Mouse (Mus musculus): ENCODE data around the gene Dazap2.
"Not testable (repeated sequence)": the region's sequence is repeated elsewhere in the genome, so short reads cannot be mapped to it uniquely, and the experiment has no call there.

Gene Dazap2

DNA sequence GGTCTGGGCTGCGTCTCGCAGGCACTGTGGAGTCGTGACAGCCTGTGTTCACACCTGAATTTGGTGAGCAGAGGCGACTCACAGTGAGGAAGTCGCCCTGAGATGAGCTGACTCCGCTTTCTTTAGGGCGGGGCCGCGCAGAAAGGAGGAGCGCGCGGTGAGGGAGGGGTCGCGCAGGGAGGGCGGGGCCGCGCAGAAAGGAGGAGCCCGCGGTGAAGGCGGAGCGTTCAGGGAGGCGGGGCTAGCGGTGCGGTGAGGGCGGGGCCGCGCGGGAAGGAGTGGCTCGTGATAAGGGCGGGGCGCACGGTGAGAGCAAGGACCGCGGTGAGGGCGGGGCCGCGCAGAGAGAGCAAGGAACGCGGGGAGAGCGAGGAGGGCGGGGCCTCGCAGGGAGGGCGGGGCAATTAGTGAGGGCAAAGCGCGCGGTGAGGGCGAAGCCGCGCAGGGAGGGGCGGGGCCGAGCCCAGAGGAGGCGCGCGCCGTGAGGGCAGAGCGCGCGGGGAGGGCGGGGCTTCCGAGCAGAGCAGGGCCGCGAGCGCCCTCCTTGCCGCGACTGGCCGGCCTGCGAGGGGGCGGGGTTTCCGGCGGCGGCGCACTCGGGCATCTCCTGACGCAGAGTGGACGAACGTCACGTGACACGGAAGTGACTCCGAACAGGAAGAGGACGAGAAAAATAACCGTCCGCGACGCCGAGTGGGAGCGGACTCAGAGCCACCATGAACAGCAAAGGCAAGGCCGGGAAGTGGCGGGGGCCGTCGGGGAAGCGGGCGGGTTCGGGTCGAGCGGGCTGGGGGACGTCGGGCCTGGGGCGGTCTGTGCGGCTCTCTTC lies at the start of gene Dazap2:
Gene Dazap2 (plus strand): TSS at position 354 of the 829 bp plus-strand sequence.
- in situ Hi-C loops (cut with MseI, MboI) = no loop called here

DNA sequence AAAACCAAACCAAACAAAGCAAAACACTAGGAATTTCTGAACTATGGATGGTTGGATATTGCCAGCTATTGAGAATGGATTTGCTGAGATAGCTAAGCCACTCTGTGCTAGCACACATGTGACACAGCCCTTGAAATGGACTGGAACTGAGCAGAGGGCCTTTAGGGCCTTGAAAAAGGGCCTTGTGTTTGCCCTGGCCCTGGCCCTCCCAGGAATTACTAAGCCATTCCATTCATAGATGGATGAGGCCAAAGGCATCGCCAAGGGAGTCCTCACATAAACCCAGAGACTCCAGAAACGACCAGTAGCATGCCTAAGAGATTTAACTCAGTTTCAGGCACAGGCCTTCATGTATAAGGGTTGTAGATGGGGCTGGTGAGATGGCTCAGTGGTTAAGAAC lies 48.6 kb upstream of the Dazap2 start:
- in situ Hi-C loops (cut with MseI, MboI) = no loop called here

DNA sequence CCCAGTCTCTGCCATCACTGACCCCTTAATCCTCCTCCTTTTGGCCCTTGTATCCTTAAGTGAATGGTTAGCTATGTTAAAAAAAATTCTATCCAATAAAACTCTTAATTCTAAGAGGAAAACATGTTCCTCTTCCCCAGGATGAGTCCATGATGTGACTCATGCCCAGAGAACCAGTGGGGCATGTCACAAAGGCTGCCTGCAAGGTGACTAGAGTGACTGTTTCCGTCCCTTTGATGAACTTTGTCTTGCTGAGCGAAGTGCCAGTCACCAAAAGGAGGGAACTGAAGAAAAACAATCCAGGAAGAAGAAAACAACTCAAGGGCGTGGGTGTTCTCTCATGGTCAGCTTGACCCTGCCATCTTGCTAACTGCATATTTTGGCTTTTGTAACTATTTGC lies 45.9 kb upstream of the Dazap2 start:
- in situ Hi-C loops (cut with MseI, MboI) = no loop called here

DNA sequence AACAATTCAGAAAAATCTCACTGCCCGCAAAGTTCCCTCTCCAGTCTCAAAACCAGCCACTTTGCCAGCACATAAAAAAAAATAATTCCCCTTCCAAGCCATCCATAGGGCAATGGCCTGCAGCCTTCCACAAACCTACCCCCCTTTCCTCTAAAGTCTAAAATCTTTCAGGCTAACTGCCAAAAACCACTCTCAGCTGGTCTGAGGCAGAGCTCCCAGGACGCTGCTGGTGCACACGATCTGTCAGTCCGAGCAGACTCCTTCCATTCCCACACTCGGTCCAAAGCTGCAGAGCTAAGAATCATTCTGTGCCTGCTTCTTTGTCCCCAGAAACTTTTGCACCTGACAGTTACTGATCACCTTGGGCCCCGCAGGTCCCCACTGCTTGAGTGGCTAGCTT lies 41.2 kb upstream of the Dazap2 start:
- in situ Hi-C loops (cut with MseI, MboI) = no loop called here

DNA sequence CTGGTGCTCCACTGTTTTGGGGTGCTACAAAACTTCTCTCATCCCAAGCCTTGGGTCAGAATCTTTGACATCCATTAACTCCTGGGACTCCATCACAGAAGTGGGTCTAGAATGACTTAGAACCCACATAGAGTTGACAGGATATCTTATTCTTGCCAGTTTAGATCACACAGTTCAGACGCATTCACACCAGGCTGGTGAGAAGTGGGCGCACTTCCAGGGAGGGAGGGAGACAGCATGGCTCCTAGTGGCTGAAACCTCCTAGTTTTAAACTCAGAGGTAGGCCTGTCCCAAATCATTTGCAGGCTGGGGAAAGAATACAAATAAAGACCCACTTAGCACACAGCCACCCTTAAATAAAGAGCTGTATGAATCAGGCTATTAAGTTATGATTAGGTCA lies 40.8 kb upstream of the Dazap2 start:
- in situ Hi-C loops (cut with MseI, MboI) = no loop called here

DNA sequence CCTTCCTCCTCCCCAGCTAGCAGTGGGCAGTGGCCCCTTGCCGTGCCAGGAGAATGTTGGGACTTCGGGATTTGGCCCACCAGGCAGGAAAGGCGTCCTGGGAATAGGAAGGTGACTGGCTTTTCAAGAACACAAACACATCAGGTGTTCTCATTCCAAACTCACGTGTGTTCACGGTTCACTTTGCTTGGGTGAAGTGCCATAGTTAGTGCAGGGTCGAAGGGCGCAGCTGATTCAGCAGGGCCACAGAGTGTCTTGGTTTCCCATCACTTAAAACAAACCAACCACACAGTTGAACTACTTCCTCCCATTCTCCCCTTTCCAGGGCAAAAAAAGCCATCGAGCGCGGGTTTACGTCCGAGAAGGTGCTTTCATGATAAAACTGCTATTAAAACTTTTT lies 39.8 kb upstream of the Dazap2 start:
- in situ Hi-C loops (cut with MseI, MboI) = no loop called here

DNA sequence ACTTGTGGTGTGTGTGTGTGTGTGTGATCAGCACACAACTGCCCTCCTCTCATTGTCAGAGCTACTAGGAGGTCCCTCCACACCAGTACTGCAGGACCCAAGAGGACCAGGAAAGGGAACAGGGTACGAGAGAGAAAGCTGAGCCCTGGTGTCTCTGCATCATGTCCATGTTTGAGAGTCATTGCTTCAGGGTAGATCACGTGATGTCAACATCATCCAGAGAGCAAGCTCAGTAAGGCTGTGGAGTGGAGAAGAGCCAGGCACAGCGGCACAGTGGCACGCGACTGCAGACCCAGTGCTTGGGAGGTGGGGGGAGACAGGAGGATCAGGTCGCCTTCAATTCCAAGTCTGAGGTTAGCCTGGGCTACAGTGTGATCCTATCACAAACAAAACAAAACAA lies 38.8 kb upstream of the Dazap2 start:
- in situ Hi-C loops (cut with MseI, MboI) = no loop called here

DNA sequence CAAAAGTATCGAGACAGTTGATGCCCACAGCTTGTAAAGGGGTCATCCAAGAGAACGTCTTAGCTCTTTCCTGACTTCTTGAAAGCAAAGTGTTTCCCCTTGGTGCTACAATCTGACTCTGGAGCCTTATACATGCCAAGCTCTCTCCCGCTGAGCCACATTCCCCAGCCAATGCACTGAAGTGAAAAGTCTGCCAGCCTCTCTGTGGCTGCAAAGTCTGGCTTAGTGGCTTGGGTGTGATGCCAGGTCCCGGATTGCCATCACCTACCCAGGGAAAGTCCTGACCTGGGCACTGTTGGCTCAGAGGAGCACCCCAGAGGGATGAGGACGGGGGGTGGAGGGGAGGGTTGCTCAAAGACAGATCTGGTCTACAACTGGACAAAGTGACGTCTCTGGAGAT lies 38.3 kb upstream of the Dazap2 start:
- in situ Hi-C loops (cut with MseI, MboI) = no loop called here

DNA sequence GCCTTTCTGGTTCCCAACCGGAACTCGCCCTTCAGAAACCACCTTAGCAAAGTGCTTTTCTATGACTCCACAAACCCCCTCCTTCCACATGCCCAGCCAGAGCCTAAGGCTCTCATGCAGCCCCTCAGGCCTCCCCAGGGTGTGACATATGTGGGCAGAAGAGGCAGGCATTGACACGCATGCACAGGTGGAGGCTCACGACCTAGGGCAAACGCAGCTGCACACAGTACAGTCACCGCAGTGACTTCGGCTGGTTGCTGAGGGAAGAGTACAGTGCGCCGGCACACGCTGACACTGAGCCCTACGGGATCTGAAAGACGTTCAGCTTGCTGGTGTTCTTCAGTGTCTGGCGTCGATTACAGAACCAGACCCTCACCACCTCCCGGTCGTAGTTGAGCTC lies 37.2 kb upstream of the Dazap2 start:
- in situ Hi-C loops (cut with MseI, MboI) = no loop called here

DNA sequence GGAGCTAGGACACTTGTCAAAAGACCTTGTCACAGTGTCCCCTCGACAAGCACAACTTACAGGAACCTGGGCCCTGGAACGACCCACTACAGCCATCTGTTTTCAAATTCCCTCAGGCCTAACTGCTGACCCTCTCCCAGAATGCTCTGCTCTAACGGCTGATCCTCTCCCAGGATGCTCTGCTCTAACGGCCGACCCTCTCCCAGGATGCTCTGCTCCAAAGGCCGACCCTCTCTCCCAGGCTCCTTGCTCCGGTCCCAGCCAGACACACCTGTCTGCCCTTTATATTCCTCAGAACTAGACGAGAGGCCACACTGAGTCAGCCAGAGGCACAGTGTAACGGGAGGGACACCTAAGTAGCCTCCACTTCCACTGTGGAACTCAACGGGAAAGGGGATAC lies 35.0 kb upstream of the Dazap2 start:
- in situ Hi-C loops (cut with MseI, MboI) = no loop called here

DNA sequence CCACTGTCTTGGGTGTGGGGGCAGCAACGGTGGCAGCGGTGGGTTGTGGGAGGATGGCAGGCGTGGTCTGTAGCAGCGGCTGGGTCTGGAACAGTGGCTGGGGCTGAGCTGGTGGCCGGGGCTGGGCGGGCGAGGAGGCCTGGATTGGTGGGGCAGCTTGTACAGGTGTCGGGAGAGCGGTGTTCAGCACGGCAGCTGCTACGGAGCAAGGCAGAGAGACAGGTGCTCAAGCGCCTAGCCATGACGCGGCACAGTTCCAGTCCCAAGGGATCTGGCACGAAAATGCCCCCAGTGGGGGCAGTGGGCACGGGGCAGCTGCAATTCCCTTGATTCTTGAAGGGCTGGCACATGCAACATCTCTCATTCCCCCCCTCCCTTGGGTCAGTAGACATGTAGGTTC lies 29.2 kb upstream of the Dazap2 start:
- in situ Hi-C loops (cut with MseI, MboI) = no loop called here

DNA sequence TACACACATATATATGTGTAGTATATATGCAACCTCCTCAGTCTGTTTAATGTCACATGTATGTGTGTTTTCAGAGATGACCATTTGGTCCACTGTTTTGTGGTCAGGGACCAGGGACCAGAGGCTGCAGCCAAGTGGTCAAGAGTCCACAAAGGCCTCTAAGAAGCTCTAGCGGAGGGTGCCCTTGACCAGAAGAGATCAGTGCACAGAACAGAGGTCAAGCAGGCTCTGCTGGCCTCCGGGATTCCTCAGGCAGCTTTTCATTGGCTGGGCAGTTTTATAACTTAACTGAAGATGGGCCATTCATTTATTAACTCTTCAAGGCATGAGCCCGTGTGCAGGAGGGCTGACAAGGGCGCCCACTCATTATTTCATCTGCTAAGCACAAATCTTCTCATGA lies 28.0 kb upstream of the Dazap2 start:
- in situ Hi-C loops (cut with MseI, MboI) = no loop called here

DNA sequence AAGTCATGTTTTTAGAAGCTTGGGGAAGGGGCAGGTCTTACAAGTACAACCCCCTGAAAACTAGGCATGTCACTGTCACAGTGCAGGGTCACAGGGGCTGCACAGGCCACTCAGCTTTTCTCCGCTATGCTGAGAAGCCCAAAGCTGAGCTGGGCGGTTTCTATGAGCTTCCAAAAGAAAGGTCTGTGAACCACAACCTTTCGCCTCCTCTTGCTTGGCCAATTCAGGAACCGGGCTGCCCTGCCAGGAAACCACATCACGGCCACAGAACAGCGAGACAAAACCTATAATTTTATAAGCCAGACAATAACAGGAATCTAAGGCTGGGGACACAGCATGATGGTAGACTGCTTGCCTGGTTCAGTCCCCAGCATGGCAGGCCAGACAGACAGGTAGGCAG lies 26.9 kb upstream of the Dazap2 start:
- in situ Hi-C loops (cut with MseI, MboI) = no loop called here

DNA sequence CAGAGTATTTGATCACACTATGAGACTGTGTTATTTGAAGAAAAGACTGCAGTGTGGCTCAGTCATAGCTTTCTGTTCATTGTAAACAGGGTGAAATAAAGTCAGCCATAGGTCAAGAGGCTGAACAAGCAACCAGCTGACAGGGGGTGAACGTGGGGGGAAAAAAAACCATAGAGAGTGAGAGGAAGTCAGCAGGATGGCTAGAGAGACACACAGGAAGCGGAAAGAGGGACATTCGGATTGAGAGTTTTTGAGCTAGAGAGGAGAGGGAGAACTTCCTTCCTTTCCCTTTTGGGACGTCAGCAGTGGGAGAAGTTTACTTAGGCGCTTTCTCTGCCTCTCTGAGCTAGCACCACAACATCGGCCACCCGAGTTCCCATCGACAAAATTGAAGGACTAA lies 24.7 kb upstream of the Dazap2 start:
- in situ Hi-C loops (cut with MseI, MboI) = no loop called here

DNA sequence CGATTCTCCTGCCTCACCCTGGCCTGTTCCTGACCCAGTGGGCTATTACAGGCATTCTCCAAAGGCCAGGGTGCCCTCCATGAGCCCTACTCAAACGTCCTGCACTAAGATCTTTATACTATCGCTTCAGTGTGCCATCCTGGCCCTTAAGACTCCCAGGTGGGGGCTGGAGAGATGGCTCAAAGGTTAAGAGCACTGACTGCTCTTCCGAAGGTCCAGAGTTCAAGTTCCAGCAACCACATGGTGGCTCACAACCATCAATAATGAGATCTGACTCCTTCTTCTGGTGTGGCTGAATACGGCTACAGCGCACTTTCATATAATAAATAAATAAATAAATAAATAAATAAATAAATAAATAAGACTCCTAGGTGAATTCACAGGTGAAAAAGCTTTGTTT lies 22.3 kb upstream of the Dazap2 start:
- in situ Hi-C loops (cut with MseI, MboI) = no loop called here

DNA sequence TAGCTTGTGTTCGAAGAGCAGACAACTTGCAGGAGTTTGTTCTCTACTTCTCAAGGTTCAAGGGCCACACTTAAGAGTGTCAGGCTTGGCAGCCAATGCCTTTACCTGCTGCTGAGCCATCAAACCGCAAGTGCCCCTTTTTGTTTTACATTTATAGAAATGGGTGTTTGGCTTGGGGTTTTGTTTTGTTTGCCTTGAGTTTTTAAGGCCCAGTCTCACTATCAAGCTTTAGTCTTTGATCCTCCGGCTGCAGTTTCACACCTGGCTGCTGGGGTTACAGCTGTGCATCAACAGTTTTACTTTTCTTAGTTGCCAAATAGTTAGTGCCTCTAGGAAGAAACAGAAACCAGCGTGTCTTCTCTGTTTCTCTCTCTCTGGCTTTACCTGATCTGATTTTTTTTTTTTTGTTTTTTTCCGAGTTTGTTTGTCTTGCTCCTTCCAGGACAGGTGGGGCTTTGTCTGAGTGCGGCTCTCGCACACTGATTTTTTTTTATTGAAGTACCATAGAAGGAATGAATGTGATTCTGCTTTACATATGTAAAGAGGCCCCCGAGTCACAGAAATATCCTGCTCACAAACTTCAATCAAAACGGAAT lies 16.8 kb upstream of the Dazap2 start:
- in situ Hi-C loops (cut with MseI, MboI) = no loop called here

DNA sequence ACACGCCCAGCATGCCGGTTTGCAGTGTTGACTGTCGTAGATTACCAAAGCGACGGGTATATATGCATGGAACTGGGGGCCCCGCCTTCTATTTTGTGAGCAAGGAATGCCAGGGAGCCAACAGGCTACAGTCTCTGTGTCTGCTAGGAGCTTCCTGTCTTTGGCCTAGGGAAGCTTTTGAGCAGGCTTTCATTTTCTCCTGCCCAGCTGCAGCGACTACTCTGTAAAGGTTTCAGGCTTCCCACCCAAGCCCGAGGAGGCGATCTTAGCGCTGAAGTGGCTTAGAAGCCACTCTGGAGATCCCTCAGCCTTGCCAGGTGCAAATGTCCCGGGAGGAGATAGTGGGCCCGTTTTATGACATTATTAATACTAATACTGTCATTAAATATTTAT lies 16.3 kb upstream of the Dazap2 start:
- in situ Hi-C loops (cut with MseI, MboI) = no loop called here

DNA sequence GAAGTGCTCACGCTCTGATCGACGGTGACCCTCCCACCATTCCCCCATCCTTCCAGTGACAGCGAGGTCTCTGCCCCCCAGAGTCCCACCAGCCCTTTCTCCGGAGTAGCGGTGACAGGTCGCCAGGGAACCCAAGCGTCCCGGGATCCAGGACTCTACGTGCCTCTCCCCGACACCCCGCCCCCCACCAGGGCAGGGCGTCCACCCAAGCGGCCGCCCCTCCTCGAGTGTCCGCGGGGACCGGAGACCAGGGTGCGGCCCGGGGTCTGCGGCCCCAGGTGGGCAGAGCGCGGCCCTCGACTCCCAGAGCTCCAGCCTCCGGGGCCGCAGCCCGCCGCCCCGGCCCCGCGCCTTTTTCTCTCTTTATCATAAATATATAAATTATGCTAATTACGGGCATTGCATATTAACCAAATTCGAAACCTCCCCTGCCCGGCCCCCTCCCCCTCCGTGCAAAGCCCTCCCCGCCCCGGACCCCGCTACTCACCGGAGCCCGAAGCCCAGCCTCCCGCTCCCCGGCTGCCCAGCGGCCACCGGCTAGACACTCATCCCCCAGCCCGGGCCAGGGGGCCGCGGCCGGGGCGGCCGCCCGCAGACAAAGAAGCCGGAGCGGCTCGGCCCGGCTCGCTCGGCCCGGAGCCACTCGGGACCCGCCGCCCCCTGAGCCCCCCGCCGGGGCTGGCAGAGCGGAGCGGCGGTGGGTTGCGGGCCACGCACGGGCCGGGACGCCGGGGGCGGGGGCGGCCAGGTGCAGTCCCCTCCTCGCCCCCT lies 15.7 kb upstream of the Dazap2 start, which contains the start of gene Pou6f1:
Gene Pou6f1 (minus strand): TSS at position 709 of the 771 bp plus-strand sequence.
- in situ Hi-C loops (cut with MseI, MboI) = no loop called here

DNA sequence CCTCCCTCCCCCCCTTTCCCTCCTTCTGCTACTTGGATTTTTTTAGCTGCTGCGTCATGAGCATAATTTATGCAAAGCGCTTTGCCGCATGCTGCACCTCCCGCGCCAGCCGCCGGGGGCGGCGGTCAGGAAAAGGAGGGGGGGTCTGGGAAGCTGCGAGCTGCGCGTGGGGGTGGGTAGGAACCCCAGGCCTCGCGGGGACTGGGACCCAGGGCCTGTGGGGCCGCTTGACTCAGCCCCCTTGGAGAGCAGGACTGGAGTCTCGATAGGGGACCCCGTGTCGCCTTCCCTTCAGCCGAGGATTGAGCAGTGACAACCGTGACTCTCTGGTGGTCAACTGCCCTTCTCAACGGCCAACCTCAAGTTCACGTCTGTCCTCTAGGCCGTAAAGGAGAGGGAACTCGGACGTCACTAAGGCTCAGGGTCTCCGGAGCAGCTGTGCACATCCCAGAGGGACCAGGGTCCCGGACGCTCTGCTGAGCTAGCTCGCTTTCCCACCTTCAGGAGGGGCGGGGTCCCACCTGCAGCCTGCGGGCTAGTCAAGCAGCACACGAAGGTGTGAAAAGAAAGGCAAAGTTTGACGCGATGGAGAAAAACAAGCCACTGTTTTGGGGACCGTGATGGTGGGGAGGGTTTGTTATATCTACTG lies 15.0 kb upstream of the Dazap2 start:
- in situ Hi-C loops (cut with MseI, MboI) = no loop called here

DNA sequence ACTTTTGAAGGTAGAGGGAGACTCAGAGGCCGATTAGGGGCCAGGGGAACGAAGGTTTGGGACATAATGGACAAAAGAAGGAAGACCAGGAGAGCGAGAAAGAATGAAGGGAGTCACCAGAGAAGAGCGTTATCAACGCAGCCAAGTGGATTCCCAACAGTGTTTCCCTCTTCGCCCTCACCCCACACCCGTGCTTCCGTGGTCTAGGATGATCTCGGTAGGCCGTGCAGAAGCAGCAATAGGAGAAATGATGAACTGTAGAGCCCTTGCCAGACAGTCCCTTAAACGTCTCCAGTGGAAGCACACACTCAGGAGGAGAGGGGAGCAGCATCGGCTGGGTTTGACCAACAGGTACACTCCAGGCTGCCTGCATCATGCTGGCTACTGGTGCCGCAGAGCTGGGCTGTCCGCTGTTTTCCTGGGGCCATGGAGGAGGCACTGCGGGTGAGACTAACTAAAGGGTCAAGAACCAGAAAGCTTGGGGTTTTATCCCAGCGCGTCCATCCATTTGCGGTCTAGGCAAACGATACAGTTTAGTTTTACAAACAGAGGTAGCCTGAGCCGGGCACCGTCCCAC lies 14.4 kb upstream of the Dazap2 start:
- in situ Hi-C loops (cut with MseI, MboI) = no loop called here

DNA sequence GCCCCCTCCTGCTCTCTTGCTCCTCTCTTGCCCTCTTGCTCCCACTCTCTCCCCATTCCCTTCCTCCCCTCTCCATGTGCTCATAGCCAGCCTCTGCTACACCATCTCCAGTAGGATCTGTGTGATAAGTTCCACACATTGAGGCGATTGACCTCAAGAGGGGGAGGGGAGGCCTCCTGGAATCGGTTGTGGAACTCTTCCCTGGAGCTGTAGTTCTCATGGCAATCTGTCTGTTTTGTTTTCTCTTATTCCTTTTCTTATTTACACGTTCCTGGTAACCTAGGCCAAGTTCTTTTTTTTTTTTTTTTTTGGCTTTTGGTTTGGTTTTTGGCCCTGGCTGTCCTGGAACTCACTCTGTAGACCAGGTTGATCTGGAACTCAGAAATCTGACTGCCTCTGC lies 13.5 kb upstream of the Dazap2 start:
- in situ Hi-C loops (cut with MseI, MboI) = no loop called here

DNA sequence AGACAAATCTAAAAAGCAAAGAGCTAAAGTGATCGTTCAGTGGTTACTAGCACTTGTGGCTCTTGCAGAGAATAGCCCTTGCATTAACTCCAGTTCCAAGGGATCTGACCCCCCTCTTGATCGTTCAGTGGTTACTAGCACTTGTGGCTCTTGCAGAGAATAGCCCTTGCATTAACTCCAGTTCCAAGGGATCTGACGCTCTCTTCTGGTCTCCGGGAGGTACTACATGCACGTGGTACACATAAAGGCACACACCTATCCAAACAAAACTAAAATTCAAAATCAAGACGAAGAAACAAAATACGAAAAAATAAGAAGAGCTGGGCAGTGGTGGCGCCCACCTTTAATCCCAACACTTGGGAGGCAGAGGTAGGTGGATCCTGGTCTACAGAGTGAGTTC lies 8.5 kb upstream of the Dazap2 start:
- in situ Hi-C loops (cut with MseI, MboI) = not testable (repeated sequence)
